Mouse (Mus musculus): Measurements from ENCODE around the gene Tpt1.

The Tpt1 gene

DNA sequence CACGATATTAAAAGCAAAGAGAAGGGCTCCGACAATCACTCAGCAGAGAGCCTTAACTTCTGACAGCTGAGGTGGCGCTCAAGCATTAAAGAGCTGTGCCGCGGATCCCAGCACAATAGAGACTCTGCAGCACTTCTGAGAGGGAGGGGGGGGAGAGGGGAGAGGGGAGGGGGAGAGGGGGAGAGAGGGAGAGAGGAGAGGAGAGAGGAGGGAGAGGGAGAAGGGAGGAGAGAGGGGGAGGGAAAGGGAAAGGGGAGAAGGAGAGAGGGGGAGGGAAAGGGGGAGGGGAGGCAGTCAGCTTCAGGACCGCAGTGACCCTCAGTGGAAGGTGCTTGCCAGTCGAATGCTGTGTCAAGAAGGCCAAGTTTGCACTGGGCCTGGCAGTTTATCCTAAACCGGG lies 34.1 kb downstream of the Tpt1 start:
- DNase-seq, result no peak

DNA sequence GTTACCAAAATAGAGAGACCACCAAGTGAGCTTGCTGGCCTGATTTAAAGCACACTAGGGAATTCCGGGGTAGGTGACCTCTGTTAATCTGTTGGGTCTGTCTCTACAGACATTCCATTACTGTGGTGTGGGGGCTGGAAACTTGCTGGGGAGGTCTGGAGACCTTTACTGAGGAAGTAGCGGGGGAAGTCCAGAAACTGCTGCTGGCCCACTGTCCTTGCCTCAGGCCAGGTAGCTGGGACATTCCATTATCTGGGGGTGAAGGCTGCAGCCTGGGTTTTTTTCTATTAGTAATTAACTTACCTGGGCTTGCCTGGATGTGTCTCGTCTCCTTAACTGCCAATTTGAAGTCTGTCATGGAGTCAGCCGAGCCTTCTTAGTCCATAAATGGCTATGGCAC lies 37.0 kb downstream of the Tpt1 start:
- no peak for DNase-seq

DNA sequence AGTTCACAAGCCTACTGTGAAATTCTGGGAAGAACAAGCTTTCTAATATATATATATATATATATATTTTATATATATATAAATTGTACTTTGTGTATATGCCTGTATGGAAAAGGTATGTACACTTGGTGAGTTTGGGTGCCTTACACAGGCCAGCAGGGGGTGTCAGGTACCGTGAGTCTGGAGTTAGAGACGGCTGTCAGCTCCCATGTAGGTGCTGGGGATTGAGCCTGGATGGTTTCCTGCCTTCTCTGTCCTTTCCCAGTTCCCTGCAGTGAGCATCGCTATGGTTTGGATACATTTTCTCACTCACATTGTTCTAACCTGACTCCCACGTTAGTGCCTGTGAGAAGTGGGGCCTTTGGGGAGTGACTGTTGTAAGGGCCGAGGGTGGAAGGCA lies 38.4 kb downstream of the Tpt1 start:
- no peak for DNase-seq

DNA sequence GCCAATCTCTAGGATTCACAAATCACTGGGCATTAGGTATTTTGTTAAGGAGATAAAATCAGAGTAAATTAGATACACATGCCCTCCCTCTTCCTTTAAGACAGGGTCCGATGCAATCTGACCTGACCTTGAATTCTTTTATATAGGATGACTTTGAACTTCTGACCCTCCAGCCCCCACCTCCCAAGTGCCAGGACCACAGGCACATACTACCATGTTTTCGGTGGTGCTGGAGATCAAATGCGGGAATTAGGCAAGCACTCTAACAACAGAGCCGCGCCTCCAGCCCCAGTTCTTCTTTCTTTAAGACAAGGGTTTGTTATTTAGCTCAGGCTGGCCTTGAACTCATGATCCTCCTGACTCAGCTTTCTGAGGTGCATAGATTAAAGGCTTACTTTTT lies 39.0 kb downstream of the Tpt1 start:
- DNase-seq, result no peak

DNA sequence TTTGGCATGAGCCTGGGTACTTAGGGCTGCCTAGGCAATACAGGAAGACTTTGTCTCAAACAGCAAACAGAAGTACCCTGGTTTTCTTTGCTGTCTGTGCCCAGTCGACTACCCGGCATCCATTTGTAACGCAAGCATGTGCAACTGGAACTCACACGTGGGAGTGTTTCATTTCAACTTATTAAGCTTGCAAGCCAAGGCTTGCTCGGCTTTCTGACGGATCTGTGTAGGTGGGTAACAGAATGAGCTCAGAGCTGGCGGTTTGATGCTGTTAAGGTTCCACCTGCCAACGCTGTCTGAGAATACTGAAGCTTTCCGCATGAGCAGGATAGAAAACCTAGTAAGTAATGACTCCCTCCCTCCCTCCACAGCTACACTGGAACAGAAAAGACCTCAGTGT lies 47.2 kb downstream of the Tpt1 start:
- DNase-seq, result no peak
